Mouse (Mus musculus): ENCODE measurements around the gene Garnl3. TPM values are rescaled to one million over a fixed set of nuclear protein-coding genes. Genes with fewer than 3 reads are reported as not detected.

Garnl3 gene
- total RNA-seq, 2 experiments from 2014 or later = 46.0 to 65.4 TPM

- DNase-seq (ENCODE audit: low spot score in 2 of 2) = no peak
Observed at GRCm38 (mm10) chr2:32947454-32947853, 184.0 kb downstream of the Garnl3 start.

GRCm38 (mm10) chr2:32940483-32940882 lies 191.0 kb downstream of the Garnl3 start:
- no peak for DNase-seq (ENCODE audit: low spot score in 2 of 2)

- peak in 1 of 2 experiments; percentile 72 for DNase-seq (ENCODE audit: low spot score in 2 of 2)
Observed at GRCm38 (mm10) chr2:32939418-32939817, 192.0 kb downstream of the Garnl3 start.

GRCm38 (mm10) chr2:32938741-32939140 lies 192.7 kb downstream of the Garnl3 start:
- no peak for DNase-seq (ENCODE audit: low spot score in 2 of 2)

Other genes starting within 250 kb of the Garnl3 start
- gene Rpl12, start 170.1 kb downstream of the Garnl3 start, total RNA-seq (2021) = 100 to 1,000 TPM; 120 to 122 TPM
- gene Lrsam1, start 170.0 kb downstream of the Garnl3 start, total RNA-seq (2021) = 10 to 100 TPM; 33.9 to 38.2 TPM
- gene Slc2a8, start 149.6 kb downstream of the Garnl3 start, total RNA-seq (2021) = 10 to 100 TPM; 24.0 to 25.4 TPM
- gene Angptl2, start 84.4 kb upstream of the Garnl3 start, total RNA-seq (2021) = 1 to 10 TPM; 2.6 to 5.9 TPM
- 10 to 100 TPM; 63.8 to 64.1 TPM for gene Ralgps1, start 239.8 kb upstream of the Garnl3 start, total RNA-seq (2021)